Mouse (Mus musculus): ENCODE results near the gene Fam57b. TPM values are rescaled to one million over a fixed set of nuclear protein-coding genes. Genes with fewer than 3 reads are reported as not detected.
A peak's percentile ranks its signal among the peaks of the same experiment; 100 is the strongest.
"Not testable (repeated sequence)": the region's sequence is repeated elsewhere in the genome, so short reads cannot be mapped to it uniquely, and the experiment has no call there.

Gene Fam57b
- polyA plus RNA-seq, 1 experiment = not detected

DNA sequence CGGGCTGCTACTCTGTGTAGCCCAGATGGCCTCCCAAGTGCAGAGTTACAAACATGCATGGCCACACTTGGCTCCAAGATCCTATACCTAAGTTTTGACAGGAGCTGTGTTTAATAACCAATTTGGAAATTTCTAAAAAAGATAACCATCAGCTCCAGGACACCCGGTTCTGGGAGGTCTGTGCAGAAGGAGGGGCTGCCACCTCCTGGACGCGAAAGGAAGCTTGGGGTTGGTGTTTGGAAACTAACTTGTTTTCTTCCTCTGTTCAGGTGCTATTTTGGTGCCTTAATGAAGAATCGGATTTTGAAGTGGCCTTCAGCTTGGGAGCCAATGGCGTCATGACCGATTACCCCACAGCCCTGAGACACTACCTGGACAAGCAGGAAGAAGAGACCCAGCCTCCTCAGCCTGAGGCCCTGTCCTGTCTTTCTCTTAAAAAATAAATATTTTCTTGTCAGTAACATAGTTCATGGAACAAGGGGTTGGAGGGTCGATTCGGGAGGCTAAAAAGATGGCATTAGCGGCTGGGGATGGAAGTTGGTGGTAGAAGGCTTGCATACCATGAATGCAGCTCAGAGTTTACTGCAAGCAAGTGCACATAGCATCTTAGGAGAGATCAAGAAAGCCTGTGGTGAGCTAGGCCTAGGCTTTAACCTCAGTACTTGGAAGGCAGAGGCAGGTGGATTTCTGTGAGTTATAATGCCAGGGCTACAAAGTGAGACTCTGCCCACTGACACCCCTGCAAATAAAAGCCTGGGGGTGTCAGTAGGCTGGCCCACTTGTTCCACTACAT lies 22.1 kb upstream of the Fam57b start:
- Histone ChIP-seq H3K4me3 (replicated peaks) (no peak overlapping the region), H3K9me3 (ENCODE audit: control insufficient read depth, low read length) (no peaks in the 10 kb centered on the region), H3K27me3 (ENCODE audit: control insufficient read depth) (no peaks in the 10 kb centered on the region), H3K4me1 (ENCODE audit: control insufficient read depth) (peaks cover 59% of the 10 kb centered on the region), H3K36me3 (ENCODE audit: control insufficient read depth) (peaks cover 67% of the 10 kb centered on the region)
- TF ChIP-seq TAL1 (IDR thresholded peaks at IDR 0.05; ENCODE audit: low read length) (no peak), GATA1 (IDR thresholded peaks at IDR 0.05; ENCODE audit: low read length) (no peak)

DNA sequence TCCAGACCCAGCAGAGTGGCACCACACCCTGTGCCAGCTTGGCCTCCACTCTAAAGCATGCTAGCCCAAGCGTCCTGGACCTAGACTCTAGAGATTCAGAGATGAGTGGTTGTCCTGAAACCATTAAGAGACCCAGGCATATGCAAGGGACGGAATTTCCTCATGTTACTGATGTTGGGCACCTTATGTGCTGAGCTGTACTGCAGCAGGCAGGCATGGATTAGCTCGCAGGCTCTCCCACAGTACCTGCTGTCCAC lies 21.6 kb upstream of the Fam57b start:
- TF ChIP-seq TAL1 (IDR thresholded peaks at IDR 0.05; ENCODE audit: low read length) = no peak
- no peak for TF ChIP-seq GATA1 (IDR thresholded peaks at IDR 0.05; ENCODE audit: low read length)
- Histone ChIP-seq H3K27me3 (ENCODE audit: control insufficient read depth) (no peaks in the 10 kb centered on the region), H3K4me1 (ENCODE audit: control insufficient read depth) (peaks cover 63% of the 10 kb centered on the region), H3K36me3 (ENCODE audit: control insufficient read depth) (peaks cover 66% of the 10 kb centered on the region), H3K9me3 (ENCODE audit: control insufficient read depth, low read length) (no peaks in the 10 kb centered on the region), H3K4me3 (replicated peaks) (peak overlapping the region; percentile 91)

DNA sequence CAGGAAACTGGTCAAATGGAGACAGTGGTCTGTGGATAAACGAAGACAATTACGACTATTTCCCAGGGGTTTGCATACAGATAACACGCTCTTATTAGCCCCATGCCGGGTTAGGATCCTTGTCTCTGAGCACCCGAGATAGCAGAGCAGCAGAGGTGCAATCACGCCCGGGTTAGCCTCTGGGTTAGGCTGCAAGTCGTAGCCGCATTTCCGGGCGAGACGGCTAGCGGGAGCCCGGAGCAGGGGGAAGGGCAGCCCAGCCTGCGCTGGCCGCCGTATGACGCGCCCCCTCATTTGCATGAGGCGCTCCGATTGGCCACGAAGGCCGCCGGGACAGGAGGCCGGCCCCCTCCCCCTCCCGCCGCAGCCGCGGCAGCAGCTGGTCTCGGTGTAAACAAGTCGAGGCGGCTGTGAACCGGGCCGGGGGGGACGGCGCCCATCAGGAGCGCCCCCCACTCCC lies 20.8 kb upstream of the Fam57b start, which contains the start of gene Ypel3:
Gene Ypel3 (plus strand): TSS at position 358 of the 460 bp plus-strand sequence.
- TF ChIP-seq GATA1 (IDR thresholded peaks at IDR 0.05; ENCODE audit: low read length) (no peak), TAL1 (IDR thresholded peaks at IDR 0.05; ENCODE audit: low read length) (no peak)
- peak within 1 kb of the TSS; percentile 91 for H3K4me3 ChIP-seq (replicated peaks)
- peaks cover 67% of the 10 kb centered on the region for H3K36me3 ChIP-seq (ENCODE audit: control insufficient read depth)
- H3K27me3 ChIP-seq (ENCODE audit: control insufficient read depth) = no peaks in the 10 kb centered on the region
- peaks cover 69% of the 10 kb centered on the region for H3K4me1 ChIP-seq (ENCODE audit: control insufficient read depth)
- no peaks in the 10 kb centered on the region for H3K9me3 ChIP-seq (ENCODE audit: control insufficient read depth, low read length)

DNA sequence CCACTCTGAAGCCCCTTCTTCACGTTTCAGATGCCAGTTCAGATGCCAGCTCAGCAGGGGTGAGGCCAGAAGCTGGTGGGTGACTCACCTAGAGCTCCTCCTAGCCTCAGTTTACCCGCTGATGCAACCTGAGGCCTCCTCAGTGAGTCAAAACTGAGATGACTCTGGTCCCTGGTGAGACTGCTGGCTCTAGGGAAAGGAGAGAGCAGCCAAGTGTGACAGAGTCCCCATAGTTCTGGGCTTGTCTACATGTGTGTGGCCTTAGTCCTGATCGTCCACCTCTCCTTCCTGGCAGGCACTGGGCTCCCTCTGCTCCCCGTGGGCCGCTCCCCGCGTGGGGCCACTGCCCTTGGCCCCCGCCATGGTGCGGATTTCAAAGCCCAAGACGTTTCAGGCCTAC lies 20.0 kb upstream of the Fam57b start:
- H3K36me3 ChIP-seq (ENCODE audit: control insufficient read depth) = peaks cover 75% of the 10 kb centered on the region
- no peaks in the 10 kb centered on the region for H3K27me3 ChIP-seq (ENCODE audit: control insufficient read depth)
- H3K4me3 ChIP-seq (replicated peaks) = peak overlapping the region; percentile 91
- no peaks in the 10 kb centered on the region for H3K9me3 ChIP-seq (ENCODE audit: control insufficient read depth, low read length)
- TF ChIP-seq TAL1 (IDR thresholded peaks at IDR 0.05; ENCODE audit: low read length) (no peak), GATA1 (IDR thresholded peaks at IDR 0.05; ENCODE audit: low read length) (no peak)
- H3K4me1 ChIP-seq (ENCODE audit: control insufficient read depth) = peaks cover 73% of the 10 kb centered on the region

DNA sequence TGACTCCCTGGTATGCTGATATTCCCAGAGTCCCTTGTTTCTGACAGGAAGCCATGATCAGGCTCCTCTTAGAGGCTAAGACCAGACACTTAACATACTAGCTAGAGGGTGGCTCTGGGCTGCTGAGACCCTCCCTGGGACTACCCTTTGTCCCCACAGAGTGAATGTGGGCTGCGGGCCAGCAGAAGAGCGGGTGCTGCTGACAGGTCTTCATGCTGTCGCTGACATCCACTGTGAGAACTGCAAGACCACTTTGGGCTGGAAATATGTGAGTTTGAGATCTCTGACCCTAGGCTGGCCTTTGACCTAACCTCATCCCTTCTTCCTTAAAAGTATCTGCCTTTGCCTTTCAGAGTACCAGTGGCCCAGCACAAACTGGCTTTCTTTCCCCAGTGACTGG lies 19.3 kb upstream of the Fam57b start:
- Histone ChIP-seq H3K4me1 (ENCODE audit: control insufficient read depth) (peaks cover 76% of the 10 kb centered on the region), H3K4me3 (replicated peaks) (peak overlapping the region; percentile 91), H3K36me3 (ENCODE audit: control insufficient read depth) (peaks cover 82% of the 10 kb centered on the region), H3K9me3 (ENCODE audit: control insufficient read depth, low read length) (no peaks in the 10 kb centered on the region), H3K27me3 (ENCODE audit: control insufficient read depth) (no peaks in the 10 kb centered on the region)
- no peak for TF ChIP-seq GATA1 (IDR thresholded peaks at IDR 0.05; ENCODE audit: low read length)
- TF ChIP-seq TAL1 (IDR thresholded peaks at IDR 0.05; ENCODE audit: low read length) = no peak

DNA sequence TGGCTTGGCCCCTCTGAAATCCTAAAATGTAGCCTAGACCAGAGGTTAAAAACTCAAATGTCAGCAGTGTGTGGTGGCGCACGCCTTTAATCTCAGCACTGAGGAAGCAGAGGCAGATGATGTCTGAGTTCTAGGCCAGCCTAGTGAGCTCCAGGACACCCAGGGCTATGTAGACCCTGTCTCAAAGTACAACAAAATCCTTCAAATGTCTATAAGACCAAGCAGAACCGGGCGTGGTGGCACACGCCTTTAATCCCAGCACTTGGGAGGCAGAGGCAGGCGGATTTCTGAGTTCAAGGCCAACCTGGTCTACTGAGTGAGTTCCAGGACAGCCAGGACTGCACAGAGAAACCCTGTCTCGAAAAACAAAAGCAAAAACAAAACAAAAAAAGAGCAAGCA lies 18.4 kb upstream of the Fam57b start:
- H3K27me3 ChIP-seq (ENCODE audit: control insufficient read depth); H3K4me3 ChIP-seq (replicated peaks): not testable (repeated sequence)
- H3K4me1 ChIP-seq (ENCODE audit: control insufficient read depth) = peaks cover 76% of the 10 kb centered on the region

DNA sequence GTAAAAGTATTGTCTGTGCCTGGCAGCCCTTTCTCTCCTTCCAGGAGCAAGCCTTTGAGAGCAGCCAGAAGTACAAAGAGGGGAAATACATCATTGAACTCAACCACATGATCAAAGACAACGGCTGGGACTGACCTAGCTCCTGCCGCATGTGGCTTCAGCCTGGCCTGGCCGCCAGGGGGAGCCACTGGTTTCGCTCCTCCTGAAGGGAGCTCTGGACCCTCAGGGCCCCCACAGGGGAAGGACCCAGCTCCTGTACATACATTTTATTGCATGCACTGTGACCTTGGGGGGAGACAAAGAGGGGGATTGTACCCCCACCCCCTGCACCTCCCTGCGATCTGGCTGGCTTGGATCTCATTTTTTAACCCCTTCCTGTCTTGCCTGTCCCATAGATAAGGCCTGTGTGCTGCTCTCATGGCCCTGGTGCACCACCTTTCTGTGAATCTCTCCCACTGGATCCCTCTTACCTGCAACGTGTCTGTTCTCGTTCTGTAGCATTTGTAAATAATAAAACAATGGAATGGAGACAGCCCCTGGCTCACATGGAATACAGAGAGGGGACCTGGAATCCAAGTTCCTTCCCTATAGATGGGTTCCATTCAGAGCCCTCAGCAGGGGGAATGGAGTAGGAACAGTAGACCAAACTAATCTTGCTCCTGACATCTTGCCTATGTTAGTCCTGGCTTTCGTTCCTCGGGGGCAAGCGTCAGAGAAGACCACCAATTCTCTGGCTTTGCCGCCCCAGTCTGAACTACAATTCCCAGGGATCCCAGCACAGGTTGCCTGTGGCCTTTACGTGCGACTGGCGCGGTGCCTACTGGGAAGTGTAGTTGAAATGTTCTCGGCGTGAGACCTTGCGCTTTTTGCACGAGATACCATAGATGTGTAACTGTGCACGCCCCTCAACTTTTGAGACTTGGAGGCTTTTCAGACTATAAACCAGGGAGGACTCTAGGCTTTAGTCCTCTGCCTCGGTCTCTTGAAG lies 17.2 kb upstream of the Fam57b start:
- no peaks in the 10 kb centered on the region for H3K27me3 ChIP-seq (ENCODE audit: control insufficient read depth)
- peak overlapping the region; percentile 62 for H3K4me3 ChIP-seq (replicated peaks)
- peaks cover 70% of the 10 kb centered on the region for H3K4me1 ChIP-seq (ENCODE audit: control insufficient read depth)
- no peaks in the 10 kb centered on the region for H3K9me3 ChIP-seq (ENCODE audit: control insufficient read depth, low read length)
- peaks cover 85% of the 10 kb centered on the region for H3K36me3 ChIP-seq (ENCODE audit: control insufficient read depth)
- TF ChIP-seq TAL1 (IDR thresholded peaks at IDR 0.05; ENCODE audit: low read length) (no peak), GATA1 (IDR thresholded peaks at IDR 0.05; ENCODE audit: low read length) (peak; percentile 73)

More for the DNA sequence above, 18.4 kb upstream of the Fam57b start:
- peaks cover 84% of the 10 kb centered on the region for H3K36me3 ChIP-seq (ENCODE audit: control insufficient read depth)
- not testable (repeated sequence) for H3K9me3 ChIP-seq (ENCODE audit: control insufficient read depth, low read length)

DNA sequence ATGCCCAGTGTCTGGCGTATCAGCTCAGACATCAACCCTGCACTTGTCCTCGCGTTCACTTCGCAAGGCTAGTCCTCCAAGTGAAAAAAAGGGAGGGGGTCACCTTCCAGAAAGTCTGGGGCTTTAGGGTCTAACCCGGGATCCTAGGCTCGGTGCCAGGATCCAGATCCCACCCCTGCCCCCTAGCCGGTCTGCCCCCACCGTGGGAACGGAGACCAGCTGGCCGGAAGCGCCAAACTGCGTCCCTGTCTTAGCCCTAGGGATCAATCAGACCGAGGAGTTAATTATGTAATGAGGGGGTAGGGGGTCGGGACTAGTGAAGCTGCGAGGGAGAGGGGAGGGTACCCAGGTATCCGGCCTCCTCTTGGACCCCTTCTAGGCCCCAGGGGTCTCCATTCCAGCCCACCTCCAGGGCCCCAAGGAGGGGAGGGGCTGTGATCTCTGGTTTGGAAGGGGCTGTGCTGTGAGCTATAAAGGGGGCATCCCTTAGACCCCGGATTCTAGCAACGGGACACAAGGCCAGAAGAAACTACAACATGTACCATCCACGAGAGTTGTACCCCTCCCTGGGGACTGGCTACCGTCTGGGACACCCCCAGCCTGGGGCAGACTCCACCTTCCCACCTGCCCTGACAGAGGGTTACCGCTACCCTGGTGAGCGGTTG lies 16.4 kb upstream of the Fam57b start, which contains the start of gene Tbx6:
Gene Tbx6 (plus strand): TSS at position 513 of the 665 bp plus-strand sequence.
- no peaks in the 10 kb centered on the region for H3K9me3 ChIP-seq (ENCODE audit: control insufficient read depth, low read length)
- TF ChIP-seq TAL1 (IDR thresholded peaks at IDR 0.05; ENCODE audit: low read length) (no peak), GATA1 (IDR thresholded peaks at IDR 0.05; ENCODE audit: low read length) (no peak)
- peaks cover 85% of the 10 kb centered on the region for H3K36me3 ChIP-seq (ENCODE audit: control insufficient read depth)
- H3K27me3 ChIP-seq (ENCODE audit: control insufficient read depth) = no peaks in the 10 kb centered on the region
- H3K4me3 ChIP-seq (replicated peaks) = peak within 1 kb of the TSS; percentile 62
- peaks cover 62% of the 10 kb centered on the region for H3K4me1 ChIP-seq (ENCODE audit: control insufficient read depth)

All from erythroblast, embryonic 14.5 days (primary cell).